Mouse (Mus musculus) brain, embryonic 14.5 days (tissue): ENCODE results near the gene Tspan10. TPM values are rescaled to one million over a fixed set of nuclear protein-coding genes. Genes with fewer than 3 reads are reported as not detected.
"Not testable (repeated sequence)": the region's sequence is repeated elsewhere in the genome, so short reads cannot be mapped to it uniquely, and the experiment has no call there.

ENCODE experiments used
- DNase-seq: peaks from one replicate; pipeline ENCODE4 v3.0.0-alpha.2; 2011; ENCODE audit warnings: low read depth
- CTCF ChIP-seq: fragments of 200-500 bp; IDR thresholded peaks from 2 replicates; pipeline ENCODE4 v1.5.1; 2012; ENCODE audit warnings: inconsistent platforms, mild to moderate bottlenecking, moderate library complexity, borderline replicate concordance; ENCODE audit not compliant: insufficient read depth, insufficient read length; ENCODE audit errors: extremely low read depth
- POLR2A ChIP-seq: fragments of 200-500 bp; IDR thresholded peaks from 2 replicates; pipeline ENCODE4 v1.6.1; 2012; ENCODE audit warnings: mild to moderate bottlenecking, inconsistent platforms, borderline replicate concordance; ENCODE audit not compliant: poor library complexity, insufficient read depth, insufficient read length, severe bottlenecking; ENCODE audit errors: extremely low read depth
- polyA plus RNA-seq: library from polyadenylated mRNA; depleted of rRNA; stranded (reverse); fragments of >200 nt; gene quantifications from 2 replicates; pipeline ENCODE4 v1.2.3, GENCODE M21; 2012; rRNA removed

The Tspan10 gene
- polyA plus RNA-seq: 0.04 and 0.10 TPM in 2 replicates

DNA sequence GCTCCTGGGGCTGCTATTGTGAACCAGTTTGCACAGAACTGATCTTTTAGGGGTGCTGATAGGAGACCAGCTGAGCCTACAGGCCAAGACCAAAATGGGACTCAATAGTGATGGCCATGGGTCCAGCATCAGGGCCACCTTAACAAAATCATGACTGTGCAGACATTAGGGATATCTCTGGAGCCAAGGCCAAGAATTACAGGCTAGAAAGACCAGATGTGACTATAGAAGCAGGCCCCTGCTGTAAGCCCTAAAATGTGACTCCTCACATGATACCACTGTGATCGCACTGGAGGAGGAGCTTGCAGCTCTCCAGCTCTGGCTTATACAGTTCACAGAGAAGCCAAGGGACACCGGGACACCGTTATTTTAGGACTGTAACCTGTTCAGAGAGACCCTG lies at the start of gene Tspan10:
Tspan10 (plus strand) TSS at position 301 of the 400 bp plus-strand sequence.
- no peak for DNase-seq
- TF ChIP-seq CTCF (no peak), POLR2A (no peak)

DNA sequence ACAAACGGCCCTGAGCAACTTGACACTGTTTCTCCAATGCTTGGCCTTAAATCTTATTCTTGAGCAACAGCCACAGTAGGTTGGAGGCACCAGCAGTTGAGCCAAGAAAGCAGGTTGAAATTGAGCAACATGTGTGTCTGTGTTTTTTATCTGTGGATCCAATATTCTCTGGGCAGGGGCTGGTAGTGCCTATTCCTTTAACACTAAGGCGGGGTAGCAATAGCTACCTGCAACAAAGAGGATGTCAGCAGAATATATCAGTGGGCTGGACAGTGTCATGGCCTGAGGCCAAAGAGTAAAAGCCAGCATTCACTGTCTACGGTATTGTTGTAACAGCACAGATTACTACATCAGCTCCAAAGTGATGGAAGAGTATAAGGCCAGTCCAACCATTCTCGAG lies 46.8 kb upstream of the Tspan10 start:
- DNase-seq: no peak
- TF ChIP-seq CTCF (no peak), POLR2A (no peak)

DNA sequence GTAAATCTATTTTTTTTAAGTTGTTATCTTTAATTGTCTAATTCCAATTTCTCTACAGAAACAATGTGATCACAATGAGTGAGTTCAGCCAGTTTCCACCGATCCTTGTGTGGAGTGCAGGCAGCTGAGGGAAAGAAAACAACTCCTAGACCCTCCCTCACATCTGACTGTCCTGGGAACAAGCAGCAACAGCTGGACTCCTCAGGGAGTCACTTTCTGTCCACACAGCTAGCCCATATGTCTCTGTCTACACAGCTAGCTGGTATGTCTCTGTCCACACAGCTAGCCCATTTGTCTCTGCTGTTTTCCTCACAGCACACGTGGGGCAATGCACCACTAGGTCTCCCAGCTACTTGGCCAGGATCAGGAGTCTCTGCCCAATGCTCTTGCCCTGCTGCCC lies 44.8 kb upstream of the Tspan10 start:
- TF ChIP-seq POLR2A (no peak), CTCF (no peak)

DNA sequence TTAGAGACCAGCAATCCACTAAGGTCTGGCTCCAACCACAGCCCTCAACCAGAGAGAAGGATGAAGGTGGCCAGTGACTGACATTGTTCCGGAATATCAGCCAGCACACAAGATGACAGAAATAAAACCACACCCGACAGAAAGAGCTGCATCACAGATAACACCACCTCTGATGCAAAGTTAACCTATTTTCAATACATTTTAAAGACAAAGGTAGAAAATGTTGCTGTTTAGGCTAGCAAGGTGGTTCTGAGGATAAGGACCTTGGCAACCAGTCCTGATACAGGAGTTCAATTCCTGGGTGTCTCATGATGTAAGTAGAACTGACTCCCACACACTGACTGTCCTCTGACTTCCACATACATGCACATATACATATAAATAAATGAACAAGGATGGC lies 43.1 kb upstream of the Tspan10 start:
- no peak for DNase-seq
- TF ChIP-seq POLR2A: no peak
- TF ChIP-seq CTCF: no peak

More for the DNA sequence above, 44.8 kb upstream of the Tspan10 start:
- DNase-seq: no peak

DNA sequence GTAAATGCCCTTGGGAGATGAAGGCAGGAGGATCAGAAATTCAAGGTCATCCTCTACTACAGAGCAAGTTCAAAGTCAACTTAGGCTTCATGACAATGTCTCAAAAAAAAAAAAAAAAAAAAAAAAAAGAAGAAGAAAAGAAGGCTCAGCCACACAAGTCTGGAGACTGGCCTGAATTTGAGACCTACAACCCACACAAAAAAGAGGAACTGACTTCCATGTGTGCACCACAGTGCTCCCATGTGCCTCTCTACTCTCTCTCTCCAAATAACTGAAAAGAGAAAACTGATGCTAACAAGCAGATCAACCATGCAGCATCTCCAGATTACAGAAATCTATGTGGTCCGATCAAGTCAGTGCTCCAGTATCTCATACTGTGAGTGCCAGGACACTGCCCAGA lies 37.6 kb upstream of the Tspan10 start:
- TF ChIP-seq POLR2A (no peak), CTCF (no peak)
- DNase-seq: no peak

DNA sequence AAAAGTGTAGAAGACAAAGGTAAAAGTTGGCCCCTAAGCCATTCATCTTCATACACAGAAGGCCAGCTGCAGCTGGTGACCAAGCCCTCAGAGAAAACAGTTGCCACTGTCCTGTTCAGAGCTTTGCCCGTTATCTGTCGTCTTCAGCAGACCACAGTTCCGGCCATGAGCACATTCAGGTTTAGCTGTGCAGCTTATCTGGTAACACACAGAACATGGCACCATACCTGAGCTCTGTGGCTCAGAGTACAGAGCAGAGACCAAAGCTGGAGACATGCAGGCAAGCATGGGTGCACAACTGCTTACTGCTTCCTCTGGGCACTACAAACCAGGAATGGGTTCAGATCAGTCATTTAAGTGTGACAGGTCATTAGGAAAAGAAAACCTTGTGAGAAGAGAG lies 36.6 kb upstream of the Tspan10 start:
- TF ChIP-seq CTCF (no peak), POLR2A (no peak)
- no peak for DNase-seq

DNA sequence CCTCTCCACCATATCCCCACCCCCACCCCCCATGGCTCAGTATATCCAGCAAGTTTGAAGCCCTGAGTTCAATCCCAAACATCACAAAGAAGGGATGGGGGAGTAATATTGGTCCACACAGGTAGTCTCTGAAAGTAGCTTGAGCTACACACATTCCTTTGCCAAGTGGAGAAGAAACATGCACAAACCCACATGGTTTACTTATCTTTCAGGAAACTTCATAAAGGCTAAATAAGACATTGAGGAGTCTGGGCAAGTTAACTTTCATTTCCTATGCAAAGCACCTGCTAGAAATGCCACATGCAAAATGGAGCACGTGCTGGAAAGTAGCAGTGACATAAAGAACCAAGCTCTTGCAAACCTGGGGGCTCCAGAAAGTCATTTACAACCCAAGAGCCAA lies 36.0 kb upstream of the Tspan10 start:
- no peak for TF ChIP-seq CTCF
- no peak for TF ChIP-seq POLR2A
- DNase-seq: no peak

DNA sequence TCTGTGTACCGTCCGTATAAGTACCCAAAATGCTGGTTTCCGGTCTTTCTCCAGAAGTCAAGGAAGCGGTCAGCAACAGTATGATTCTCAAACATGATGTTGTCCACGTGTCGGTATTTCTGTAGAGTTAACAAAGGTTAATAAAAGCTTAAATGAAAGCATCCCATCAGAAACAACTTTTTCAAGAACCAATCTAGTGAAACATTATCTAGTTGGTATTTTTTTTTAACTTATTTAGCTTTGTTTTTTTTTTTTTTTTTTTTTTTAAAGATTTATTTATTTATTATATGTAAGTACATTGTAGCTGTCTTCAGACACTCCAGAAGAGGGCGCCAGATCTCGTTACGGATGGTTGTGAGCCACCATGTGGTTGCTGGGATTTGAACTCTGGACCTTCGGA lies 28.8 kb upstream of the Tspan10 start:
- not testable (repeated sequence) for DNase-seq

DNA sequence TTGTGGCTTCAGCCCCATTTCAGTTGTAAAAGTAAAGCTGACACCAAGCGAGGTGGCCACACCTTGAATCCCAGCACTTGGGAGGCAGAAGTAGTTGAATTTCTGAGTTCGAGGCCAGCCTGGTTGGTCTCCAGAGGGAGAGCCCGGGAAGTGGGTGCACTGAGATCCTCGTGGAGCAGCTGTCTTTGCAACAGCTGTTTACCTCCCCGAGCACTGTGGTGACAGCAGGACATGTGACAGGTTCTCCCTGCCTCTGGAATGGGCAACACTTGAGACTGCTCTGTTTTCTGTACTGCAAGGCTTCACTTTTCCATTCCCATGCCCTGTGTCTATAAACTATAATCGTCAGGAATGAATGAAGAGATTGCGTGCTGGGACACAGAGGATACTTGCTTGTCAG lies 24.6 kb upstream of the Tspan10 start:
- TF ChIP-seq CTCF: no peak
- no peak for TF ChIP-seq POLR2A
- DNase-seq: no peak

DNA sequence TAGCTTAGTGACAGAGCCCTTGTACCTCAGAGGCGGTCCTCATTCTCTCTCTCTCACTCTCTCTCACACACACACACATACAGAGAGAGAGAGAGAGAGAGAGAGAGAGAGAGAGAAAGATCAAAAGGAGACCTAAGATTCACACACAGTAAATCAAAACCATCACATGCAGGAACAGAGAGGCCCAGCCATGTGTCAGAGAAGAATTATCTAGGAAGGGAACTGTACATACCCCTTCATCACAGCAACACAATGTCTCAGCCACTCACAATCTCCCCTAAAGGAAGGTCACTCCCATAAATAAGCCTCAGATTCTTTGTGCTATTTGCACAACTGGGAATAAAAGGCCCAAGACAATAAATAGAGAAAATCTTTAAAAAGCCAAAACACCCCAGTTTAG lies 23.9 kb upstream of the Tspan10 start:
- TF ChIP-seq POLR2A (no peak), CTCF (no peak)
- DNase-seq: no peak

DNA sequence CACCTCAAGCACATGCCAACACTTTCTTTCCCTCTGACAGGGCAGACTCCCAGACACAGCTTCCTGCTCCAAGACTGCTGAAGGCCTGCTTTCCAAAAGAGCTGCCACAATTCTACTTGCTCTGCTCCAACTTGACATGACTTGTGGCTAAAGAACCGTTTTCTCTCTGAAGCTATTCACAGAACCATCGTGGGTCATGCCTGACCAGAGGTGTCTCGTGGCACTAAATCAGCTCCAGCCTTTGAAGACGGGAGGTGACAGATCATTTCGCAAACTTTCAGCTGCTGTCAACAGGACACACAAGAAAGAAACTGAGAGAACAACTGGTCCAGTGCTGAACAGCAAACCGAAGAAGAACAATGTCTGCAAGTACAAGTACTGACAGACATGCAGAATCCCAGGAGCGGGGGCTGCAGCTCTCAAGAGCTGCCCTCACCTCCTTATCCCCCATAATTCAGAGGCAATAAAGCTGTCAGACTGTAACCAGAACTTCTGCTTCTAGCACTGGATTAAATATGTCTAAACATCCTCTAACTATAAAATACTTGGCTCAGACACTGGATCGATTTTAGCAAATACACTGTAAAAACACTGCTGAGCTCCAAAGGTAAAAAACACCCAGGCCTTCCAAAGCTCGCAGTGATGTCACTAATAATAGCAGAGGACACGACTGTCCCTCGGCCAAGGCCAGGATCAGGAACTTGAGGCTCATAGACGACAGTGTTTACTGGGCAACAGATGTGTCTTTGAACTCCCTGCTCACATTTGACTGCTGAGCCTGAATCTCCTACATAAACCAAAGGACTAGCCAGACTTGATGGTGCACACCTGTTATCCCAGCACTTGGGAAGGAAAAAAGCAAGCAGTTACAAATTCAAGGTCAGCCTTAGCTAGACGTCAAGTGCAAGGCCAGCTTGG lies 19.5 kb upstream of the Tspan10 start:
- DNase-seq: no peak
- TF ChIP-seq CTCF: no peak
- no peak for TF ChIP-seq POLR2A

DNA sequence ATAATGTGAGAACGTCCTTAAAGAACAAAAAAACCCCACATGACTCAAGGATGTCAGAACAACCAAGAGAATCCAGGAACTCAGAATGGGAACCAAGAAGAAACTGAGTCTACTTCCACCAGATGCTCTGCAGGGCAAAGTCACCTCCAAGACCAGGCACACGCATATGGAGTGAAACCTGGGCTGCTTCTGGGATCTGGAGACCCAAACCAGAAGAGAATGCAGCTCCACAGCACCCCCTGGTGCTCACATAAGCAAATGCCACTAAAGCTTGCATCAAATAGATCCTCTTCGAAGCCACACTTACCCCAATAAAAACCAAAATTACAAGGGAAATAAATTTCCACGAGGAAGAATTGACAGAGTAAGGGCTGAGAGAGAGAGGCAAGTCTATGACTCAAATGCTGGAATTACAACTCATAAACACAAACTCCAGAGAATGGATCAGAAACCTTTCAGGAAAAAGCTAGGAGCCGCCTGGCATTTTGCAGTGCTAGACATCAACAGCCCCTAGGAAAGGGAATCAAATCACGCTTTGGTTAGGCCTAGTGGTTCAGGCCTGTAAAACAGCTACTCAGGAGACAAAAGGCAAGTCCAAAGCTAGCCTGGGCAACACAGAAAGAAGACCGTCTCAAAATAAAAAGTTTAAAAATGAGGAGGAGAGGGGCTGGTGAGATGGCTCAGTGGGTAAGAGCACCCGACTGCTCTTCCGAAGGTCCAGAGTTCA lies 18.7 kb upstream of the Tspan10 start:
- DNase-seq: peak; percentile 87
- peak; percentile 83 for TF ChIP-seq CTCF
- no peak for TF ChIP-seq POLR2A
